Mouse (Mus musculus) heart, embryonic 13.5 days (tissue): ENCODE data around the gene Lgi1. TPM values are rescaled to one million over a fixed set of nuclear protein-coding genes. Genes with fewer than 3 reads are reported as not detected.
A peak's percentile ranks its signal among the peaks of the same experiment; 100 is the strongest.

Experiments used
- ATAC-seq: fragments of 200-750 bp; cut with Nextera tagmentation; 2 replicates; pipeline ENCODE4 v1.8.0; 2017; ENCODE audit warnings: moderate TSS enrichment; ENCODE audit not compliant: insufficient number of reproducible peaks, low FRiP score, low TSS enrichment; ENCODE audit errors: extremely low read depth
- H3K27ac ChIP-seq: fragments of 300-500 bp; sonication (generic); replicated peaks from 2 replicates; pipeline ENCODE4 v1.5.1; 2015; ENCODE audit warnings: moderate library complexity, mild to moderate bottlenecking, inconsistent platforms
- H3K27me3 ChIP-seq: fragments of 300-500 bp; sonication (generic); replicated peaks from 2 replicates; pipeline ENCODE4 v1.6.1; 2015; ENCODE audit warnings: mild to moderate bottlenecking, inconsistent platforms
- H3K36me3 ChIP-seq: fragments of 300-500 bp; sonication (generic); 2 replicates; pipeline ENCODE4 v1.6.1; 2015; ENCODE audit warnings: mild to moderate bottlenecking, inconsistent platforms
- H3K4me1 ChIP-seq: fragments of 300-500 bp; sonication (generic); 2 replicates; pipeline ENCODE4 v1.6.1; 2015; ENCODE audit warnings: inconsistent platforms
- H3K4me2 ChIP-seq: fragments of 300-500 bp; sonication (generic); 2 replicates; pipeline ENCODE4 v1.6.1; 2015; ENCODE audit warnings: inconsistent platforms, mild to moderate bottlenecking, moderate library complexity
- H3K4me3 ChIP-seq: fragments of 300-500 bp; sonication (generic); 2 replicates; pipeline ENCODE4 v1.5.1; 2015; ENCODE audit warnings: moderate library complexity, mild to moderate bottlenecking, inconsistent platforms
- H3K9ac ChIP-seq: fragments of 300-500 bp; sonication (generic); 2 replicates; pipeline ENCODE4 v1.6.1; 2015; ENCODE audit warnings: inconsistent platforms, mild to moderate bottlenecking, moderate library complexity
- H3K9me3 ChIP-seq: fragments of 300-500 bp; sonication (generic); 2 replicates; pipeline ENCODE4 v1.6.1; 2016; ENCODE audit warnings: inconsistent platforms
- WGBS: fragments of 180-500 bp; shearing (Covaris S2); methylation state at CpG from one replicate; pipeline ENCODE4 v1.1.7; 2015; ENCODE audit warnings: mixed read lengths; 5-methylcytosine and 5-hydroxymethylcytosine counted together
- polyA plus RNA-seq: library from polyadenylated mRNA; unstranded; fragments of >200 nt; fragmentation: Nextera tagmentation; extraction: Ambion mirVana; gene quantifications from 2 replicates; pipeline ENCODE4 v1.2.1, GENCODE M21; 2015

Gene Lgi1
- polyA plus RNA-seq, 1 experiment from 2014 or later, result not detected

DNA sequence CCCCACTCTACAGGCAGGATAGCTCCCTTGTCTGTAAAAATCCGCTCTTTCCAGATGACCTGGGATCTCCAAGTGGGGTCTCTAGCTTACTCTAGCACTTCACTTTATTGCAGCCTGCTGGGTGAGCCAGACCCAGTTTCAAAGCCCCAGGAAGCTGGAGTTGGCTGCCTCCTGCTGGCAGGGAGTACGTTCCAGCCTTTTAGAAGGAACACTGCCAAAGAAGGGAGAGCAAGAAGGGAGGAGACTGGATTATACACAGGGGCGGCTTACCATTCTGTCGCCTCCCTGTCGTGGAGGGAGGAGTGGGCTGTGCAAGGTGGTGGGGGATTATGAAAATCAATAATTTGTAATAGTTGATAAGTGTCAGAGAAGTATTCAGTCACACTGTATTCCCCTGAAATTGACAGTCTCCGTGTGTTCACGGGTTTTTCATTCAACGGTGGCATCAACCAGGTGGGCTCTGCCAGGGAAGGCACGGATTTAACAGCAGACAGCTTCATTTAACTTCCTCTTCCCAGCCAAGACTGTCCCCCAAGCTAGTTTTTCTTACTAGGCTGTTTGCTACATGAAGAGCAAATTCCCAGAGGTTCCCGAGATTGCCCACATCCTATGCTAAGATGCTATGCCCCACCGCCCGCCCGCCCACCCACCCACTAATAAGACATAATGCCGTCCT is 369 bp upstream of the Lgi1 start:
- ATAC-seq, result no peak
- Histone ChIP-seq H3K9ac (peak overlapping the region; percentile 56; the same call in 1 of the 2 replicates), H3K27ac (no peak overlapping the region), H3K9me3 (no peaks in the 10 kb centered on the region), H3K27me3 (peaks cover 24% of the 10 kb centered on the region; the same call in 1 of the 2 replicates), H3K4me2 (peak overlapping the region; percentile 65), H3K4me3 (peak overlapping the region; percentile 32), H3K4me1 (peaks cover 11% of the 10 kb centered on the region), H3K36me3 (no peaks in the 10 kb centered on the region)
- WGBS, result 22% methylated on average over 14 of the region's 14 CpGs

DNA sequence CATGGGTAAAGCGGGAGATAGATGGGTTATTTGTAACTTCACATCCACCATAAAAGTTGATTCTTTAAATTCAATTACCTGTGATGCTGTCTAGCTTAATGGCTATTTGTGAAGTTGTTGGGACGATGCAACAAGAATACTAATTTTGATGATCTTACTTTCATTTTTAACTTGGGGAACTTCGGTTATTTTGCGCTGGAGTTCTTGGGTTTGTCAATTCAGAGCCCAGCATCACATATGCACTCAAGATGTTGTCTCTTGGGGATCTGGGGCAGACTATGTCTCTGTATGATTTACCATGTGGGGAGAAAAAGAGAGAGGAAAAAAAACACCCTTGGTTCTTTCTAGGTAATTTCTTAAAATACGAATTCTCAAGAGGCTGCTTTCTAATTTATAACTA is 1.4 kb downstream of the Lgi1 start:
- WGBS, result 82% methylated on average over 5 of the region's 5 CpGs
- Histone ChIP-seq H3K27ac (no peak overlapping the region), H3K9me3 (no peaks in the 10 kb centered on the region), H3K4me2 (no peak overlapping the region), H3K4me1 (peaks cover 11% of the 10 kb centered on the region), H3K9ac (no peak overlapping the region), H3K4me3 (no peak overlapping the region), H3K36me3 (no peaks in the 10 kb centered on the region), H3K27me3 (peaks cover 27% of the 10 kb centered on the region; the same call in 1 of the 2 replicates)
- no peak for ATAC-seq

DNA sequence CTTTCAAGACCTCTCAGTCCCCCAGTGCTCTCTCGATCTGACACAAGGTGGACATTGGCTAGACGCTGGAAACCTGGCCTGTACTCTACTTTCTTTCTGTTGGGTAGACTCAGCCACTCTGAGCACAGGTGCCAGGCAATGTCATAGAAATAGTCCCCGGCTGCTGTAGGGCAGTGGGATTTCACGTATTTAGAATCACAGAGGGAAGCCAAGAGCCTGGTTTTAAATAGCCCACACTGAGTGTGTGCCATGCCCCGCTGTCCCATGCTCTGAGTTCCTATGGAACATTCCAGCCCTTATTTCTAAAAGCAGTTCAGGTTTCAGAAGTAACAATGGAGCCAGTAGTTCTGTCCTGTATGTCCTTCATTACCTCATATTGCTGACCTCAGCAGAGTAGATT is 3.1 kb downstream of the Lgi1 start:
- Histone ChIP-seq H3K27me3 (peaks cover 27% of the 10 kb centered on the region; the same call in 1 of the 2 replicates), H3K9me3 (no peaks in the 10 kb centered on the region), H3K4me2 (no peak overlapping the region), H3K36me3 (no peaks in the 10 kb centered on the region), H3K4me1 (peaks cover 11% of the 10 kb centered on the region), H3K9ac (no peak overlapping the region), H3K27ac (no peak overlapping the region), H3K4me3 (no peak overlapping the region)
- ATAC-seq, result no peak
- 56% methylated on average over 5 of the region's 5 CpGs for WGBS

DNA sequence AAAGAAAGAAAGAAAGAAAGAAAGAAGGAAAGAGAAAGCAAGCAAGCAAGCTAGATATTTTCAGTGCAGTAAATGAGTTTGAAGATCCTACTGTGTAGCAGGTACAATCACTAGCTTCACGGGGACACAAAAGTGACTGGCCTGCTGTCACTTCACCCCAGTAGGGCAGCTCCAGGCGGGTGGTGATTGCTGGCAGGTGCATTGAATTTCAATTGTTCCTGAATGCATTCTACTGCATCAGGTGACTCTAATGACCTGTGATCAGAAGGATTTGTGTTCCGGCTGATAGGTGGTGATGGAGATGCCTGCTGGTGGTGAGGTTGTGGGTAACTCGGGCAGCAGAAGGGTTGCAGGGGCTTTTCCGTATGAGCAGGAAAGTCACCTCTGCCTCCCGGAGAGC is 6.7 kb downstream of the Lgi1 start:
- Histone ChIP-seq H3K4me1 (no peaks in the 10 kb centered on the region), H3K27ac (no peak overlapping the region), H3K36me3 (no peaks in the 10 kb centered on the region), H3K4me2 (no peak overlapping the region), H3K9ac (no peak overlapping the region), H3K4me3 (no peak overlapping the region), H3K27me3 (peaks cover 12% of the 10 kb centered on the region; the same call in 1 of the 2 replicates), H3K9me3 (no peaks in the 10 kb centered on the region)
- no peak for ATAC-seq
- 26% methylated on average over 6 of the region's 6 CpGs for WGBS

DNA sequence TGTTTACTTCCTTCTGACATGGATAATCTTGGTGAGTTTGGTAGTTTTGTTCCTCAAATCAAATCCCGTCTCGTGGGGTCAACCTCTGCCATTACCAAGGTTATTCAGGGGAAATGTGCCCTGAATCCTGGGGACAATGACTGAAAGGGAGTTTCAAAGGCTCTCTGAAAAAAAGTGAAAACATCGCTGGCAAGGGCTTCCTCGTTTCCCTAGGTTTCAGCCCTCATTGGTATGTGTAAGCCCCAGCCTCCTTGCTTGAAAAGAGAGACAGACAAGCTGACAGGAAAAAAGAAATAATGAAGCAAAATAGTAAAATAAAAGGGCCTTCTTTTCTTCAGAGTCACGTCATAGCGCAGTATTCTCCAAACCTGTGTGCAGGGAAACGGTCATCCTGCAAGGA is 9.5 kb downstream of the Lgi1 start:
- ATAC-seq, result no peak
- H3K4me2 ChIP-seq, result no peak overlapping the region
- H3K9ac ChIP-seq, result no peak overlapping the region
- no peak overlapping the region for H3K4me3 ChIP-seq
- no peak overlapping the region for H3K27ac ChIP-seq
- no peaks in the 10 kb centered on the region for H3K36me3 ChIP-seq
- H3K4me1 ChIP-seq, result no peaks in the 10 kb centered on the region
- no peaks in the 10 kb centered on the region for H3K9me3 ChIP-seq
- 0 out of 2 replicates have a peak, but pooled peaks cover 6% of the 10 kb centered on the region for H3K27me3 ChIP-seq
- WGBS, result 69% methylated on average over 7 of the region's 7 CpGs

DNA sequence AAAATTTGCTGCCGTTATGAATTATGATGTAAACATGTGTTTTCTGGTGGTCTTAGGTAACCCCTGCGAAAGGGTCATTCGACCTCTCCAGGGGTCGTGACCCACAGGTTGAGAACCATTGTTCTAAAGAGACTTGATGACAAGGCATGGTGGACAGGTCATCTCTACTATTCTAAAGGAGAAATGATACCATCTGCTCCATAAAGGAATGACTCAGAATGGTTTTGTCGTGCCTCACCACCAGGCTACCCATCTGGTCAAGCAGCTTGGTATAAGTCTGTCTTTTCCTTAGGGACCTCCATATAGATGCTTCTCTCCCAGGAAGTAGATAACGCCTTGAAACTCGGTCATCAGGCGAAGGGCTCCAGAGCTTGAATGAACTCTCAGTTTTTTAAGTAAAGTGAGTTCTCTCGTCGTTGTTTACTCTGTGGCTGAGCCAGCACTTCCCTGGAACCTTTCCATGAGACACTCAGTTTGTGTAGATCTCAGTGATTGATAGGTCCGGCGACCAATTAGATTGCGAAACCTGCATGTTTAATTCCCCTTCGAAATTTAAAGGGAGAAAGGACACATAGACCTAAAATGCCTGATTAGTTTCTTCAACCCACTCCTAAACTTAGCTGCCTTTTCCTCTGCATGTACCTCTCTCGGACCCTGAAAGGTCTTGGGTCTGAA is 10.5 kb downstream of the Lgi1 start:
- ATAC-seq, result no peak
- 77% methylated on average over 15 of the region's 15 CpGs for WGBS

DNA sequence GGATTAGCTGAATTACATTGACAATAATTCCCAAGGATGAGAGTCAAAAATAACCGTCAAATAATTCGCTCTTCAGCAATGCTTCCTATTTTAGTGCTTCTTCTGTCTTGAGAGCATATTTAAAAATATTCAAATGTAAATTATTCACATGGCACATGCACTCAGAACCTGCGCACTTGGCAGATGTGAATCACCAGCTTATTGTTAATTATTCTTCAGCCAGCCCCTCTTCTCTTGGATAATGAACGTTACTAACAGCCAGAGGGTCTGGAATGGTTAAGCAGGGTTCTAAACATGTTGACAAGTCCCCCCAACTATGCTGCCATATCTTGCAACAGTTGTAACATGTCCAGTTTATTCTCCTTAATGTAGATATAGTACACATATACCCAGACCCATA is 11.9 kb downstream of the Lgi1 start:
- Histone ChIP-seq H3K4me1 (no peaks in the 10 kb centered on the region), H3K27me3 (no peaks in the 10 kb centered on the region), H3K36me3 (no peaks in the 10 kb centered on the region), H3K9me3 (no peaks in the 10 kb centered on the region), H3K9ac (no peak overlapping the region), H3K27ac (no peak overlapping the region), H3K4me3 (no peak overlapping the region), H3K4me2 (no peak overlapping the region)
- no peak for ATAC-seq
- WGBS, result 80% methylated on average over 4 of the region's 4 CpGs

More for the DNA sequence above, 10.5 kb downstream of the Lgi1 start:
- H3K4me2 ChIP-seq, result no peak overlapping the region
- H3K4me1 ChIP-seq, result no peaks in the 10 kb centered on the region
- H3K9me3 ChIP-seq, result no peaks in the 10 kb centered on the region
- no peak overlapping the region for H3K4me3 ChIP-seq
- H3K9ac ChIP-seq, result no peak overlapping the region
- H3K27me3 ChIP-seq, result 0 out of 2 replicates have a peak, but pooled peaks cover 4% of the 10 kb centered on the region
- H3K36me3 ChIP-seq, result no peaks in the 10 kb centered on the region
- no peak overlapping the region for H3K27ac ChIP-seq

DNA sequence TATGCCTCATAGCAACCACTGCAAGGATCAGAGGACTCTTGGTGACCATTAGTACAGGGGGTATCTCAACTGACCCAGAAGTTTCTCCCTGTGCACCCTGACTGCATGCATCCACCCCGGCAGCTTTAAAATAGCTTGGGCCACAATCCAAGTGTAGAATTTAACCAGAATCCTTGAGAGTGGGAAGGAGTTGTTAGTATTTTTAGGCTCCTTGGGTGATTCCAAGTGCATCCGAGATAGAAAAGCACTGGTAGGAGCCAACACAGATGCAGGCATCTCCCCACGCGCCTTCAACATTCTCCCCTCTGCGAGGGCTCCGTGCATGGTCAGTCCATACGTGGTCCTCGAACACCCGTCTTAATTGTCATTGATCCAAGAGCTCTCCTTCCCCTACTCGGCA is 15.9 kb downstream of the Lgi1 start:
- no peak for ATAC-seq
- 84% methylated on average over 10 of the region's 10 CpGs for WGBS
- H3K27me3 ChIP-seq, result no peaks in the 10 kb centered on the region

DNA sequence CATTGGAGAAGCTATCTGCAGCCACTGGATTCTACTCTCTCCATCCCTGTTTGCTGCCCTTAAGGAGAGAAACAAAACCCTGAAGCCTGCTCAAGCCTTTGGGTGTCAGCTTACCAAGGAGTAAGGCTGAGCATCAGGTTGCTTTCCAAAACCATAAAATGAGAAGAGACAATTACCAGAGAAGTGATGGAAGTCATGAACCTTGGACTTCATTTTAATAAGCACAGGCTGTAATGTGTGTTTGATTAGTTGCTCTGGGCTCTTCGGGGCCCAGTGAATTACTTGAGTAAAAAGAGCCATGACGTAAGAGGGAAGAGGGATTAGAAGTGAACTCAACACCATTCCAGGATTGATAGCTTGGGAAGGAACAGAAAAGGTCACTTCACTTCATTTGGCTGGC is 18.1 kb downstream of the Lgi1 start:
- 48% methylated on average over 2 of the region's 2 CpGs for WGBS
- no peak overlapping the region for H3K4me3 ChIP-seq
- H3K4me2 ChIP-seq, result no peak overlapping the region
- H3K27ac ChIP-seq, result no peak overlapping the region
- no peaks in the 10 kb centered on the region for H3K4me1 ChIP-seq
- no peak overlapping the region for H3K9ac ChIP-seq
- H3K9me3 ChIP-seq, result peaks cover 6% of the 10 kb centered on the region; the same call in 1 of the 2 replicates
- H3K36me3 ChIP-seq, result no peaks in the 10 kb centered on the region
- no peaks in the 10 kb centered on the region for H3K27me3 ChIP-seq
- ATAC-seq, result no peak

More for the DNA sequence above, 15.9 kb downstream of the Lgi1 start:
- Histone ChIP-seq H3K27ac (no peak overlapping the region), H3K4me2 (no peak overlapping the region), H3K36me3 (no peaks in the 10 kb centered on the region), H3K9me3 (no peaks in the 10 kb centered on the region), H3K9ac (no peak overlapping the region), H3K4me1 (no peaks in the 10 kb centered on the region), H3K4me3 (no peak overlapping the region)

DNA sequence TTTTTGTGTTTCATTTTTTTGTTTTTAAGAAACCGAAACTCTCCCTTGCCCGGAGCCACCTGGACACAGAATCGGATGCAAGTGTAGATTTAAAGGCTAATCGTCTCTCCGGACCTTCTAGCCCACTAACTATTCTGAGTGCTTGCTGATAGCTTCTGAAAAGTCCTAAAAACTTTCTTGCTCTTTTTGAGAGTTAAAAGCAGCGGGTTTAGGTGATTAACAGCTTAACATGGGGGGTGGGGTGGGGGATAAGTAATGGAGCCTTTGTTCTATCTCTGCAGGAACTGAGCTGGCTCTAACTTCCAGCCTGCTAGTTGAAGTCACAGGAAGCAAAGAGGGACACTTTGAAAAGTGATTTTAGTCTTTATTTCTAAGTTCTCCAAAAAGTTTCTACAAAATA is 24.2 kb downstream of the Lgi1 start:
- no peaks in the 10 kb centered on the region for H3K36me3 ChIP-seq
- no peaks in the 10 kb centered on the region for H3K27me3 ChIP-seq
- ATAC-seq, result no peak
- 73% methylated on average over 6 of the region's 6 CpGs for WGBS
- H3K9me3 ChIP-seq, result peaks cover 6% of the 10 kb centered on the region; the same call in 1 of the 2 replicates
- no peak overlapping the region for H3K4me3 ChIP-seq
- H3K9ac ChIP-seq, result no peak overlapping the region
- no peaks in the 10 kb centered on the region for H3K4me1 ChIP-seq
- no peak overlapping the region for H3K4me2 ChIP-seq
- no peak overlapping the region for H3K27ac ChIP-seq

DNA sequence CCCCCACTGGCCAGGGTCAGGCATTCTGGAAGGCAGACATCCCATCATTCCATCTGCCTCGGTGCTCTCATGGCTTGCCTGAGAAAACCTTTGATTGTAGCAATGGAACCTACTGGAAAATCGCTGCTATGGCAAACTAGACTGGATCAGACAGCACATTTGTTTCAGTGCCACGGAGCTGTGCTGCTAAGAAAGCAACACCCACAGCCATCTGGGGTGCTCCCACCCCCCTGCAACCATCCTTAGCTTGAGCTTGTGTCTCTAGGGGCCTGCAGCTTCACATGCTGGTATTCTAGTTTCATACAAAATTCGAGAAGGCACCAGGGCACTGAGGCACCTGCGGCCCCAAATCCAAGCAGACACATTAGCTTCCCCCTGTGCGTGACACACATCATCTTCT is 27.1 kb downstream of the Lgi1 start:
- H3K27me3 ChIP-seq, result no peaks in the 10 kb centered on the region
- H3K9ac ChIP-seq, result no peak overlapping the region
- 68% methylated on average over 6 of the region's 6 CpGs for WGBS
- no peaks in the 10 kb centered on the region for H3K36me3 ChIP-seq
- no peak overlapping the region for H3K27ac ChIP-seq
- H3K4me2 ChIP-seq, result no peak overlapping the region
- no peaks in the 10 kb centered on the region for H3K4me1 ChIP-seq
- ATAC-seq, result no peak
- no peaks in the 10 kb centered on the region for H3K9me3 ChIP-seq
- no peak overlapping the region for H3K4me3 ChIP-seq
